Mouse (Mus musculus) ZHBTc4 (cell line): Measurements from ENCODE around the gene H2-DMb2.
"Not testable (repeated sequence)": the region's sequence is repeated elsewhere in the genome, so short reads cannot be mapped to it uniquely, and the experiment has no call there.

ENCODE experiments used
- DNase-seq: peaks from one replicate; pipeline ENCODE4 v3.0.0-alpha.2; 2011; ENCODE audit warnings: low read depth, low spot score

The H2-DMb2 gene

GRCm38 (mm10) chr17:34135297-34136224, 7.5 kb upstream of the H2-DMb2 start:
- peak; percentile 99 for DNase-seq

GRCm38 (mm10) chr17:34137601-34138000, 5.5 kb upstream of the H2-DMb2 start:
- DNase-seq = no peak

- no peak for DNase-seq
These were observed 4.5 kb upstream of the H2-DMb2 start for GRCm38 (mm10) chr17:34138655-34139054.

- DNase-seq = peak; percentile 71
These were observed 3.7 kb upstream of the H2-DMb2 start for GRCm38 (mm10) chr17:34139416-34139815.

- no peak for DNase-seq
These were observed 2.9 kb upstream of the H2-DMb2 start for GRCm38 (mm10) chr17:34140240-34140639.

- DNase-seq = no peak
These were observed 1.7 kb upstream of the H2-DMb2 start for GRCm38 (mm10) chr17:34141448-34141847.

- no peak for DNase-seq
These were observed 574 bp upstream of the H2-DMb2 start for GRCm38 (mm10) chr17:34142456-34143010.

GRCm38 (mm10) chr17:34143461-34143860, 354 bp downstream of the H2-DMb2 start:
- DNase-seq = no peak

- DNase-seq = not testable (repeated sequence)
These were observed 1.1 kb downstream of the H2-DMb2 start for GRCm38 (mm10) chr17:34144221-34144620.

GRCm38 (mm10) chr17:34144960-34145371, 1.9 kb downstream of the H2-DMb2 start:
- no peak for DNase-seq

GRCm38 (mm10) chr17:34152923-34153322, 9.8 kb downstream of the H2-DMb2 start, which contains the start of gene H2-DMb1:
Gene H2-DMb1 (plus strand): TSS chr17:34153072.
- peak; percentile 70 for DNase-seq

- no peak for DNase-seq
These were observed 12.4 kb downstream of the H2-DMb2 start for GRCm38 (mm10) chr17:34155534-34155933.

GRCm38 (mm10) chr17:34164202-34164895, 21.2 kb downstream of the H2-DMb2 start:
- peak; percentile 63 for DNase-seq

- peak; percentile 50 for DNase-seq
These were observed 22.1 kb downstream of the H2-DMb2 start for GRCm38 (mm10) chr17:34165033-34165730.

GRCm38 (mm10) chr17:34169279-34169678, 26.2 kb downstream of the H2-DMb2 start:
- DNase-seq = peak; percentile 47

GRCm38 (mm10) chr17:34170487-34170876, 27.4 kb downstream of the H2-DMb2 start:
- no peak for DNase-seq

- peak; percentile 71 for DNase-seq
These were observed 27.9 kb downstream of the H2-DMb2 start for GRCm38 (mm10) chr17:34170877-34171498.

- DNase-seq = peak; percentile 33
These were observed 29.4 kb downstream of the H2-DMb2 start for GRCm38 (mm10) chr17:34172528-34172927.

GRCm38 (mm10) chr17:34174075-34174474, 31.0 kb downstream of the H2-DMb2 start:
- no peak for DNase-seq

- DNase-seq = peak; percentile 66
These were observed 34.1 kb downstream of the H2-DMb2 start for GRCm38 (mm10) chr17:34177179-34177578.

- no peak for DNase-seq
These were observed 35.9 kb downstream of the H2-DMb2 start for GRCm38 (mm10) chr17:34179019-34179418.
